ENCODE assay signal across 12 mouse cellular contexts in genomic region chr14:12062628-12063360, GRCm38 (mm10).
A peak's percentile ranks its signal among the peaks of the same experiment; 100 is the strongest.
DNase-seq lines count a peak whose midpoint lies in the region; ATAC-seq and TF ChIP-seq lines count a peak whose summit lies in the region.
"Had no signal": no experiment of that assay in that cellular context is flagged by ENCODE, and none has a peak within 500 bp of the region (broad histone marks: within the 10 kb centered on the region; RNA-seq: fewer than 3 reads in every experiment).

No protein-coding gene starts in this region.

- 0 out of 2 replicates have a peak overlapping the region, but pooled peaks have one; percentile 7 for H3K27ac ChIP-seq in hindbrain, postnatal 0 days
- no peak overlapping the region for H3K27ac ChIP-seq in hindbrain, embryonic 11.5 days (ENCODE audit: low read depth, low read length)
- H3K27ac ChIP-seq in midbrain, embryonic 11.5 days (ENCODE audit: low read depth, low read length) = no peak overlapping the region
- H3K27ac ChIP-seq in midbrain, embryonic 15.5 days = no peak overlapping the region
- no peak overlapping the region for H3K27ac ChIP-seq in hindbrain, embryonic 13.5 days
- H3K27ac ChIP-seq: embryonic facial prominence, embryonic 10.5 days; forebrain, embryonic 10.5 days; hindbrain, embryonic 15.5 days; midbrain, embryonic 12.5 days; neural tube, embryonic 12.5 days had no signal

- H3K4me2 ChIP-seq in hindbrain, postnatal 0 days (ENCODE audit: low read depth, low read length) = no peak overlapping the region
- no peak overlapping the region for H3K4me2 ChIP-seq in hindbrain, embryonic 11.5 days (replicated peaks; ENCODE audit: low read depth, low read length)
- no peak overlapping the region for H3K4me2 ChIP-seq in midbrain, embryonic 11.5 days
- H3K4me2 ChIP-seq in midbrain, embryonic 15.5 days = no peak overlapping the region
- no peak overlapping the region for H3K4me2 ChIP-seq in hindbrain, embryonic 13.5 days
- H3K4me2 ChIP-seq: hindbrain, embryonic 15.5 days; midbrain, embryonic 12.5 days; neural tube, embryonic 12.5 days had no signal

- 84% methylated on average over 7 of the region's 7 CpGs for WGBS in hindbrain, postnatal 0 days
- WGBS in hindbrain, embryonic 11.5 days = 90% methylated on average over 7 of the region's 7 CpGs
- 90% methylated on average over 7 of the region's 7 CpGs for WGBS in midbrain, embryonic 11.5 days
- 93% methylated on average over 7 of the region's 7 CpGs for WGBS in midbrain, embryonic 15.5 days
- 93% methylated on average over 7 of the region's 7 CpGs for WGBS in hindbrain, embryonic 13.5 days

- H3K36me3 ChIP-seq in hindbrain, postnatal 0 days (ENCODE audit: insufficient read depth, low read length) = no peaks in the 10 kb centered on the region
- H3K36me3 ChIP-seq in hindbrain, embryonic 11.5 days (ENCODE audit: control insufficient read depth, insufficient read depth, low read length) = no peaks in the 10 kb centered on the region
- H3K36me3 ChIP-seq in midbrain, embryonic 11.5 days (ENCODE audit: control insufficient read depth, insufficient read depth, low read length) = no peaks in the 10 kb centered on the region
- H3K36me3 ChIP-seq in midbrain, embryonic 15.5 days (replicated peaks) = no peaks in the 10 kb centered on the region
- no peaks in the 10 kb centered on the region for H3K36me3 ChIP-seq in hindbrain, embryonic 13.5 days
- H3K36me3 ChIP-seq: forebrain, embryonic 10.5 days; hindbrain, embryonic 15.5 days; midbrain, embryonic 12.5 days; neural tube, embryonic 12.5 days had no signal

- H3K9me3 ChIP-seq in hindbrain, postnatal 0 days (ENCODE audit: low read length) = no peaks in the 10 kb centered on the region
- H3K9me3 ChIP-seq in hindbrain, embryonic 11.5 days (ENCODE audit: control insufficient read depth, low read length) = no peaks in the 10 kb centered on the region
- no peaks in the 10 kb centered on the region for H3K9me3 ChIP-seq in midbrain, embryonic 11.5 days (ENCODE audit: control insufficient read depth, low read length)
- H3K9me3 ChIP-seq in midbrain, embryonic 15.5 days = no peaks in the 10 kb centered on the region
- no peaks in the 10 kb centered on the region for H3K9me3 ChIP-seq in hindbrain, embryonic 13.5 days
- H3K9me3 ChIP-seq: embryonic facial prominence, embryonic 10.5 days; hindbrain, embryonic 15.5 days; midbrain, embryonic 12.5 days; neural tube, embryonic 12.5 days had no signal

- intact Hi-C loops in left cerebral cortex, postnatal 14 days (cut with DNase I) = no loop called here

- no peak for DNase-seq in hindbrain, postnatal 0 days (ENCODE audit: low spot score)
- DNase-seq in hindbrain, embryonic 11.5 days (ENCODE audit: low spot score) = no peak
- peak; percentile 17 for DNase-seq in midbrain, embryonic 11.5 days (ENCODE audit: low spot score, missing footprints)
- DNase-seq in left cerebral cortex, postnatal 14 days (ENCODE audit: low spot score in 2 of 2) = peak; percentile 53 to 64
- DNase-seq in right cerebral cortex, postnatal 36 days (ENCODE audit: low spot score in 2 of 2) = peak; percentile 15 to 60

- no peaks in the 10 kb centered on the region for H3K27me3 ChIP-seq in hindbrain, postnatal 0 days (ENCODE audit: insufficient read depth, low read length)
- no peaks in the 10 kb centered on the region for H3K27me3 ChIP-seq in hindbrain, embryonic 11.5 days (ENCODE audit: control insufficient read depth, insufficient read depth, low read length)
- H3K27me3 ChIP-seq in midbrain, embryonic 11.5 days (ENCODE audit: control insufficient read depth, insufficient read depth, low read length) = no peaks in the 10 kb centered on the region
- no peaks in the 10 kb centered on the region for H3K27me3 ChIP-seq in midbrain, embryonic 15.5 days (replicated peaks)
- no peaks in the 10 kb centered on the region for H3K27me3 ChIP-seq in hindbrain, embryonic 13.5 days
- H3K27me3 ChIP-seq: hindbrain, embryonic 15.5 days; midbrain, embryonic 12.5 days; neural tube, embryonic 12.5 days had no signal

- peaks cover 4% of the 10 kb centered on the region; the same call in 1 of the 2 replicates for H3K4me1 ChIP-seq in hindbrain, postnatal 0 days (ENCODE audit: insufficient read depth, low read length)
- H3K4me1 ChIP-seq in hindbrain, embryonic 11.5 days (replicated peaks; ENCODE audit: control insufficient read depth, insufficient read depth, low read length) = no peaks in the 10 kb centered on the region
- no peaks in the 10 kb centered on the region for H3K4me1 ChIP-seq in midbrain, embryonic 11.5 days (ENCODE audit: control insufficient read depth, insufficient read depth, low read length)
- no peaks in the 10 kb centered on the region for H3K4me1 ChIP-seq in midbrain, embryonic 15.5 days
- H3K4me1 ChIP-seq in hindbrain, embryonic 13.5 days (replicated peaks) = 0 out of 2 replicates have a peak, but pooled peaks cover 3% of the 10 kb centered on the region
- H3K4me1 ChIP-seq: embryonic facial prominence, embryonic 10.5 days; midbrain, embryonic 12.5 days; neural tube, embryonic 12.5 days had no signal

- no peak overlapping the region for H3K9ac ChIP-seq in hindbrain, postnatal 0 days (replicated peaks; ENCODE audit: low read length)
- no peak overlapping the region for H3K9ac ChIP-seq in hindbrain, embryonic 11.5 days (ENCODE audit: low read depth, low read length)
- H3K9ac ChIP-seq in midbrain, embryonic 11.5 days (ENCODE audit: low read length) = no peak overlapping the region
- no peak overlapping the region for H3K9ac ChIP-seq in midbrain, embryonic 15.5 days
- H3K9ac ChIP-seq in hindbrain, embryonic 13.5 days = no peak overlapping the region
- H3K9ac ChIP-seq: hindbrain, embryonic 15.5 days; midbrain, embryonic 12.5 days; neural tube, embryonic 12.5 days had no signal

- ATAC-seq in hindbrain, postnatal 0 days = no peak
- ATAC-seq in hindbrain, embryonic 11.5 days (ENCODE audit: low FRiP score) = no peak
- ATAC-seq in midbrain, embryonic 11.5 days (ENCODE audit: low FRiP score) = no peak
- ATAC-seq in midbrain, embryonic 15.5 days (replicated peaks) = no peak
- ATAC-seq in hindbrain, embryonic 13.5 days (ENCODE audit: low FRiP score) = no peak

- H3K4me3 ChIP-seq in hindbrain, postnatal 0 days (ENCODE audit: low read length) = no peak overlapping the region
- no peak overlapping the region for H3K4me3 ChIP-seq in hindbrain, embryonic 11.5 days (ENCODE audit: low read depth, low read length)
- H3K4me3 ChIP-seq in midbrain, embryonic 11.5 days (ENCODE audit: low read depth, low read length) = no peak overlapping the region
- H3K4me3 ChIP-seq in midbrain, embryonic 15.5 days = no peak overlapping the region
- H3K4me3 ChIP-seq in hindbrain, embryonic 13.5 days = no peak overlapping the region
- H3K4me3 ChIP-seq: embryonic facial prominence, embryonic 10.5 days; forebrain, embryonic 10.5 days; hindbrain, embryonic 15.5 days; midbrain, embryonic 12.5 days; neural tube, embryonic 12.5 days had no signal

- TF ChIP-seq CTCF in hindbrain, postnatal 0 days (IDR thresholded peaks at IDR 0.05; ENCODE audit: low read depth) = no peak

Comparison
In these comparisons a context has a peak if more than half of its experiments do, and no peak if none do; other contexts are left out.
1. DNase-seq: peak in midbrain, embryonic 11.5 days (single experiment), left cerebral cortex, postnatal 14 days (2 of 2) and right cerebral cortex, postnatal 36 days (2 of 2); none in hindbrain, postnatal 0 days (single experiment) and hindbrain, embryonic 11.5 days (single experiment).